In genomic region chr11:116603339-116603738, GRCm38 (mm10) we compare ENCODE assay signal across 11 mouse cellular contexts. TPM values are rescaled to one million over a fixed set of nuclear protein-coding genes. Genes with fewer than 3 reads are reported as not detected.
DNase-seq lines count a peak whose midpoint lies in the region; ATAC-seq and TF ChIP-seq lines count a peak whose summit lies in the region.
"Had no signal": no experiment of that assay in that cellular context is flagged by ENCODE, and none has a peak within 500 bp of the region (broad histone marks: within the 10 kb centered on the region; RNA-seq: fewer than 3 reads in every experiment).

No protein-coding gene starts in this region.

- 95% methylated on average over 10 of the region's 10 CpGs for WGBS in small intestine, adult 2 months
- WGBS in midbrain, embryonic 15.5 days: 92% methylated on average over 10 of the region's 10 CpGs

- peak; percentile 35 for TF ChIP-seq CTCF in left cerebral cortex, adult 2 months (IDR thresholded peaks at IDR 0.05)
- TF ChIP-seq CTCF in small intestine, adult 2 months (IDR thresholded peaks at IDR 0.05; ENCODE audit: extremely low read depth, insufficient read length, insufficient replicate concordance, low read depth, low read length): peak; percentile 64; the same call in 1 of the 2 replicates

- no peak overlapping the region for H3K9ac ChIP-seq in midbrain, embryonic 15.5 days

- no peak overlapping the region for H3K4me3 ChIP-seq in left cerebral cortex, adult 2 months
- H3K4me3 ChIP-seq in small intestine, adult 2 months (ENCODE audit: low read depth, low read length): no peak overlapping the region
- no peak overlapping the region for H3K4me3 ChIP-seq in midbrain, embryonic 15.5 days

- no peaks in the 10 kb centered on the region for H3K9me3 ChIP-seq in midbrain, embryonic 15.5 days

- peak; percentile 62 for ATAC-seq in erythroblast, adult 5-6 weeks (replicated peaks; ENCODE audit: low FRiP score, poor library complexity, severe bottlenecking)
- ATAC-seq in midbrain, embryonic 15.5 days (replicated peaks): no peak

- no peak overlapping the region for H3K4me2 ChIP-seq in midbrain, embryonic 15.5 days

- H3K27me3 ChIP-seq in small intestine, adult 2 months (ENCODE audit: control insufficient read depth, insufficient read depth, low read length): no peaks in the 10 kb centered on the region
- H3K27me3 ChIP-seq in midbrain, embryonic 15.5 days (replicated peaks): no peaks in the 10 kb centered on the region

- peaks cover 89% of the 10 kb centered on the region for H3K36me3 ChIP-seq in small intestine, adult 2 months (ENCODE audit: control insufficient read depth, insufficient read depth, low read length)
- no peaks in the 10 kb centered on the region for H3K36me3 ChIP-seq in midbrain, embryonic 15.5 days (replicated peaks)

- intact Hi-C loops in left cerebral cortex, adult 2 months (cut with DNase I): no loop called here

- H3K27ac ChIP-seq in left cerebral cortex, adult 2 months: no peak overlapping the region
- no peak overlapping the region for H3K27ac ChIP-seq in small intestine, adult 2 months (ENCODE audit: insufficient read depth, low read depth, low read length)
- no peak overlapping the region for H3K27ac ChIP-seq in midbrain, embryonic 15.5 days

- peaks cover 7% of the 10 kb centered on the region for H3K4me1 ChIP-seq in small intestine, adult 2 months (ENCODE audit: control insufficient read depth, insufficient read depth, insufficient read length, low read length)
- no peaks in the 10 kb centered on the region for H3K4me1 ChIP-seq in midbrain, embryonic 15.5 days

- TF ChIP-seq POLR2A in small intestine, adult 2 months (IDR thresholded peaks at IDR 0.05; ENCODE audit: low read depth, low read length): no peak

- DNase-seq in adrenal gland, postnatal 14 days: peak; percentile 68
- no peak for DNase-seq in adrenal gland, adult 2 months
- DNase-seq in left cerebral cortex, adult 2 months (ENCODE audit: extremely low spot score in 1 of 2, low spot score in 2 of 2): no peak
- no peak for DNase-seq in left cerebral cortex, adult 11 months (ENCODE audit: low spot score)
- DNase-seq in frontal cortex, adult 2 months (ENCODE audit: extremely low spot score in 1 of 2, low spot score in 1 of 2): no peak
- DNase-seq: right cerebral cortex, adult 18-20 months had no signal

RNA-seq across cellular contexts. Expression of gene Aanat, which starts 17.1 kb away (rescaled TPM):
- not detected in 2 replicates for total RNA-seq in adrenal gland, postnatal 14 days (2021)
- total RNA-seq in adrenal gland, adult 2 months (2021): not detected
- 0.40 TPM in 1 of 2 replicates, not detected in the other for polyA plus RNA-seq in adrenal gland, adult 2 months (2012; rRNA removed)
- 1 to 10 TPM; 1.3 to 2.2 TPM for total RNA-seq in left cerebral cortex, adult 2 months (2021)
- not detected in 2 replicates for total RNA-seq in erythroblast, adult 5-6 weeks (2015; ENCODE audit: low replicate concordance)
- not detected in 2 replicates for total RNA-seq in erythroblast, adult 5-6 weeks (2017; ENCODE audit: low replicate concordance)
- polyA plus RNA-seq in small intestine, adult 2 months (2012; rRNA removed): not detected in 2 replicates
- polyA plus RNA-seq in midbrain, embryonic 15.5 days (2015; fragmentation: Nextera tagmentation; extraction: Ambion mirVana): 0.33 and 0.45 TPM in 2 replicates
- 2.1 and 2.8 TPM in 2 replicates for polyA plus RNA-seq in frontal cortex, adult 2 months (2012; rRNA removed)
- polyA plus RNA-seq: embryonic facial prominence, embryonic 11.5 days; heart, embryonic 16.5 days had no signal

RNA-seq across cellular contexts. Expression of gene Ube2o, which starts 22.1 kb away (rescaled TPM):
- total RNA-seq in adrenal gland, postnatal 14 days (2021): 32.0 and 38.5 TPM in 2 replicates
- total RNA-seq in adrenal gland, adult 2 months (2021): 10 to 100 TPM; 24.9 to 26.7 TPM
- polyA plus RNA-seq in adrenal gland, adult 2 months (2012; rRNA removed): 21.8 and 24.6 TPM in 2 replicates
- 100 to 1,000 TPM; 123 to 125 TPM for total RNA-seq in left cerebral cortex, adult 2 months (2021)
- 473 and 508 TPM in 2 replicates for total RNA-seq in erythroblast, adult 5-6 weeks (2015; ENCODE audit: low replicate concordance)
- total RNA-seq in erythroblast, adult 5-6 weeks (2017; ENCODE audit: low replicate concordance): 800 and 935 TPM in 2 replicates
- 7.2 and 7.9 TPM in 2 replicates for polyA plus RNA-seq in small intestine, adult 2 months (2012; rRNA removed)
- 31.4 and 36.6 TPM in 2 replicates for polyA plus RNA-seq in midbrain, embryonic 15.5 days (2015; fragmentation: Nextera tagmentation; extraction: Ambion mirVana)
- 77.1 and 86.0 TPM in 2 replicates for polyA plus RNA-seq in frontal cortex, adult 2 months (2012; rRNA removed)

RNA-seq across cellular contexts. Expression of gene Rhbdf2, which starts 23.5 kb away (rescaled TPM):
- 11.2 and 14.3 TPM in 2 replicates for total RNA-seq in adrenal gland, postnatal 14 days (2021)
- total RNA-seq in adrenal gland, adult 2 months (2021): 10 to 100 TPM in 1 of 2 experiments, 1 to 10 TPM in 1; 8.2 to 22.7 TPM
- 41.1 and 56.8 TPM in 2 replicates for polyA plus RNA-seq in adrenal gland, adult 2 months (2012; rRNA removed)
- 1 to 10 TPM; 1.9 to 2.0 TPM for total RNA-seq in left cerebral cortex, adult 2 months (2021)
- 2.3 and 5.0 TPM in 2 replicates for total RNA-seq in erythroblast, adult 5-6 weeks (2015; ENCODE audit: low replicate concordance)
- 2.8 and 3.2 TPM in 2 replicates for total RNA-seq in erythroblast, adult 5-6 weeks (2017; ENCODE audit: low replicate concordance)
- polyA plus RNA-seq in small intestine, adult 2 months (2012; rRNA removed): 25.3 and 40.8 TPM in 2 replicates
- polyA plus RNA-seq in midbrain, embryonic 15.5 days (2015; fragmentation: Nextera tagmentation; extraction: Ambion mirVana): 0.83 TPM in 2 replicates
- 1.8 and 2.0 TPM in 2 replicates for polyA plus RNA-seq in frontal cortex, adult 2 months (2012; rRNA removed)

RNA-seq across cellular contexts. Expression of gene Prcd, which starts 50.0 kb away (rescaled TPM):
- 5.3 and 6.1 TPM in 2 replicates for total RNA-seq in adrenal gland, postnatal 14 days (2021)
- total RNA-seq in adrenal gland, adult 2 months (2021): 10 to 100 TPM; 10.2 to 14.2 TPM
- polyA plus RNA-seq in adrenal gland, adult 2 months (2012; rRNA removed): 13.0 and 14.1 TPM in 2 replicates
- total RNA-seq in left cerebral cortex, adult 2 months (2021): 1 to 10 TPM; 5.4 to 5.8 TPM
- total RNA-seq in erythroblast, adult 5-6 weeks (2015; ENCODE audit: low replicate concordance): not detected in 2 replicates
- total RNA-seq in erythroblast, adult 5-6 weeks (2017; ENCODE audit: low replicate concordance): not detected in 2 replicates
- 0.30 TPM in 1 of 2 replicates, not detected in the other for polyA plus RNA-seq in small intestine, adult 2 months (2012; rRNA removed)
- polyA plus RNA-seq in midbrain, embryonic 15.5 days (2015; fragmentation: Nextera tagmentation; extraction: Ambion mirVana): 1.5 and 3.0 TPM in 2 replicates
- polyA plus RNA-seq in frontal cortex, adult 2 months (2012; rRNA removed): 5.7 and 6.4 TPM in 2 replicates

RNA-seq across cellular contexts. Expression of gene Cygb, which starts 50.8 kb away (rescaled TPM):
- total RNA-seq in adrenal gland, postnatal 14 days (2021): 30.9 and 35.0 TPM in 2 replicates
- 10 to 100 TPM; 24.8 to 46.8 TPM for total RNA-seq in adrenal gland, adult 2 months (2021)
- polyA plus RNA-seq in adrenal gland, adult 2 months (2012; rRNA removed): 54.3 and 62.4 TPM in 2 replicates
- 10 to 100 TPM; 42.8 to 45.3 TPM for total RNA-seq in left cerebral cortex, adult 2 months (2021)
- not detected in 2 replicates for total RNA-seq in erythroblast, adult 5-6 weeks (2015; ENCODE audit: low replicate concordance)
- total RNA-seq in erythroblast, adult 5-6 weeks (2017; ENCODE audit: low replicate concordance): not detected in 2 replicates
- polyA plus RNA-seq in small intestine, adult 2 months (2012; rRNA removed): 14.2 and 23.7 TPM in 2 replicates
- 23.3 and 24.4 TPM in 2 replicates for polyA plus RNA-seq in midbrain, embryonic 15.5 days (2015; fragmentation: Nextera tagmentation; extraction: Ambion mirVana)
- 55.3 and 57.6 TPM in 2 replicates for polyA plus RNA-seq in frontal cortex, adult 2 months (2012; rRNA removed)
